Mouse (Mus musculus) cerebellum, adult 9-11 months (tissue): ENCODE data around the gene Ankrd45.
"Not testable (repeated sequence)": the region's sequence is repeated elsewhere in the genome, so short reads cannot be mapped to it uniquely, and the experiment has no call there.

Experiments
- DNase-seq: peaks from one replicate; pipeline ENCODE4 v3.0.0; 2022

Ankrd45 gene

GRCm38 (mm10) chr1:161190253-161190910 lies 47.9 kb downstream of the Ankrd45 start:
- DNase-seq: no peak

GRCm38 (mm10) chr1:161195541-161196351 lies 53.3 kb downstream of the Ankrd45 start:
- DNase-seq: peak; percentile 79

- DNase-seq: not testable (repeated sequence)
These were observed 53.9 kb downstream of the Ankrd45 start for GRCm38 (mm10) chr1:161196364-161196763.

- no peak for DNase-seq
These were observed 57.4 kb downstream of the Ankrd45 start for GRCm38 (mm10) chr1:161199856-161200255.

- no peak for DNase-seq
These were observed 72.0 kb downstream of the Ankrd45 start for GRCm38 (mm10) chr1:161214465-161214864.

GRCm38 (mm10) chr1:161219816-161220215 lies 77.3 kb downstream of the Ankrd45 start:
- DNase-seq: no peak
